Mouse (Mus musculus) liver, embryonic 14.5 days (tissue): Measurements from ENCODE around the gene Fras1.

Experiments
- CTCF ChIP-seq: IDR thresholded peaks from 2 replicates; pipeline ENCODE4 v1.5.1; 2016; ENCODE audit warnings: antibody characterized with exemption, low read depth, control low read depth
- EP300 ChIP-seq: IDR thresholded peaks from 2 replicates; pipeline ENCODE4 v1.6.1; 2016; ENCODE audit warnings: antibody characterized with exemption, low read depth

DNA sequence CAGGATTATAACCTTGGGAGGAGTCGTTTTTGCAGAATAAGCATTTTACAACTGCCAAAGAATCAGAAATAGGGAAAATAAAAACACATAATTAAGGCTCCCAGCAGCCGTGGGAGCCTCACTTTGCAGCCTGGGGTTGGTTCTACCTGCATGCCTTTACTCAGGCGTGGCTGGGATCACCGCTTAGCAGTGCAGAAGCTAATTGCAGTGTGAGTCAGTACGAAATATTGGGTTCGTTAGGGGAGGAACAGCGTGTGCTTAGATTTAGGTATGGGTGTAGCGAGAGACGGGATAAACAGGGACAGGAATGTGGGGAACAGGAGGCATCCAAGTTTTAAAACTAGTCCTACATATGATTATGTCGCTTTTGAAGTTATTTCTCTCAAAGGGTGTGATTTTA lies 238.3 kb downstream of the Fras1 start:
- TF ChIP-seq CTCF = no peak
- TF ChIP-seq EP300 = no peak
